Mouse (Mus musculus): ENCODE measurements around the gene Focad.

Gene Focad

DNA sequence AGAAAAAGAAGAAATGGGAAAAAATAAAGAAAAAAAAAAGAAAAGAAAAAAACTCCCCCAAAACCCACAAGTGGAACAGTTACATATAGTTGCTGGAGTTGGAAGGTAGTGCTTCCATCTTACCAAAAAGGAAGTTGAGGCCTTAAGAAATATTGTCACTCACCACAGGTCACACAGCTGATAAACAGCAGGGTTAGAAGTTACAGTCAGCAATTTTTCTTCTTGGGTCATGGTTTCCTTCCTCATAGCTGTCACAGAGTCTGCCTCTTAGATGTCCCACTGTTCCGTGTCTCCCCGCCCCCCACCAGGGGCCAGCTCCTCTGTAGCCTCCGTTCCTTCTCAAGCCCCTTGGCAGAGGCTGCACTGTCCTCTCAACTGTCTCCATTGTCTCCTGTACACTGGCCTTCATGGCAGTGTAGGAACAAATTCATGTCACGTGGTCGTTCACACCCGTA lies 345.3 kb downstream of the Focad start:
- peak; percentile 11 to 31 for DNase-seq (ENCODE audit: inconsistent age in 2 of 2, low spot score in 1 of 2)

DNA sequence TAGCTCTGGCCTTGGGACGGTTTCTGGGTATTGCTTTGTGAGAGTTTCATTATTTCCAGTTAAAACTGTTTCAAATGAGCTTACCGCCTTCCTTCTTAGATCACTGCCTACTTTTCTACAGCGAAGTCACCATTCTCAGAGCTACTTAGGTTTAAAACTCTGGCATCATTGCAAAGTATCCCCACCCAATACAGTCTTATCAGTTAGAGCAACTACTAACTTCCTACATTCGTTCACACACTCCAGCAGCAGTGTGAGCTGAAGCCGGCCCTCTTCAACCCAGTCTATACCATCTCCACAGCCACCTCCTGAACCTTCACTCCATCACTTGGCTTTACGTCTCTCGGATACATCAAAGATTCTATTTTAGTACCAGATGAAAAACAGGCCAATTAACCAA lies 346.4 kb downstream of the Focad start:
- DNase-seq (ENCODE audit: inconsistent age in 2 of 2, low spot score in 1 of 2): no peak

GRCm38 (mm10) chr4:88448976-88449375 lies 354.5 kb downstream of the Focad start:
- no peak for DNase-seq (ENCODE audit: inconsistent age in 2 of 2, low spot score in 1 of 2)

DNA sequence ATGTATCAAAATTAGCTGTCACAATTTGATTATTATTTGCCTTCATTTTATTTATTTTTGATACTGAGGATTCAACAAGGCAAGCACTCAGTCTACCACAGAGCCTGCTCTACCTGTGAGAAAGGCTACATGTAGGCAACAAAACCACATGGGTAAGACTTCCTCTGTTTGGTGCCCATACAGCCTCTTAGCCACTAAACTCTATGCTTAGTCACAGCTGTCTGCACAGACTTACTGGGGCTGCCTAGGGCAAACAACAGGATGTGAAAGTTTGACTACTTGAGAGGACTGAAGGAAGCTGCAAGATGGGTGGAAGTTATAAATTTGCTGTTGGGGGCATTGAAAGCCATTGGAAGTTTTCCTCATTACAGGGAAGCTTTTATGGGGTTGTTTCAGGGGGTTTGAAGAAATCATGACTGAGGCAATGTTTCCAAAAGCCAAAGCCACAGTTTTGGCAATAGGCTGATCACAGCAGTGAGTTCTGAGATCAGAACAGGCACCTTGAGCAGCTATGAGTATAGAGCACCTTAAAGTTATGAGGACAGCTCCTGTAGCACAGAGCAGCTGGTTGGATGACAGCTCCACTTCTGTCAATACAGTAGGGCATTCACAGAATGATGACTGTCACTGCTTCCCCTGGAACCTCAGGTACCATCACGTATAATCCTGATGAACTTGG lies 355.8 kb downstream of the Focad start:
- no peak for DNase-seq (ENCODE audit: inconsistent age in 2 of 2, low spot score in 1 of 2)

- no peak for DNase-seq (ENCODE audit: inconsistent age in 2 of 2, low spot score in 1 of 2)
Measured at GRCm38 (mm10) chr4:88458093-88458492, 363.7 kb downstream of the Focad start.

DNA sequence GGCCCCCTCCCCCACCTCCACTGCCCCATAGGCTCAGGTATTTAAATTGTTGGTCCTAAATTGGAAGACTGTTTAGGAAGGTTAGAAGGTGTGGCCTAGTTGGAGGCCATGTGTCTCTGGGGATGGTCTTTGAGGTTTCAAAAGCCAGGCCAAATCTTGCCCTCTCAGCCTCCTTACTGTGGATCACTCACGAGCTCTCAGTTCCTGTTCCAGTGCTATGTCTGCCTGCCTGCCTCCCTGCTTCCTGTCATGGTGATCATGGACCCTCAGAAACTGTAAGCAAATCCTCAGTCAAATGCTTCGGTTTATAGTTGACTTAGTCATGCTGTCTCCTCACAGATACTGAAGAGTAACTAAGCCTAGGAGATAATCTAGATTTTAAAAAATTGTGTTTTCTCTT lies 364.2 kb downstream of the Focad start:
- no peak for DNase-seq (ENCODE audit: inconsistent age in 2 of 2, low spot score in 1 of 2)

Measured in adrenal gland, adult (tissue).